Mouse (Mus musculus) kidney, postnatal 0 days (tissue): Measurements from ENCODE around the gene Eif4a2. TPM values are rescaled to one million over a fixed set of nuclear protein-coding genes. Genes with fewer than 3 reads are reported as not detected.

Experiments used
- ATAC-seq: fragments of 200-750 bp; cut with Nextera tagmentation; replicated peaks from 2 replicates; pipeline ENCODE4 v1.8.0; 2017; ENCODE audit warnings: low read depth, moderate number of reproducible peaks, moderate TSS enrichment, moderate library complexity; ENCODE audit not compliant: low FRiP score
- DNase-seq: peaks from one replicate; pipeline ENCODE4 v3.0.0-alpha.2; 2016; ENCODE audit warnings: low spot score
- H3K27ac ChIP-seq: fragments of 300-500 bp; sonication (generic); 2 replicates; pipeline ENCODE4 v1.5.1; 2014; ENCODE audit warnings: mild to moderate bottlenecking
- H3K27me3 ChIP-seq: fragments of 300-500 bp; sonication (generic); 2 replicates; pipeline ENCODE4 v1.6.1; 2014; ENCODE audit warnings: low read length, mixed read lengths; ENCODE audit not compliant: insufficient read depth
- H3K36me3 ChIP-seq: fragments of 300-500 bp; sonication (generic); 2 replicates; pipeline ENCODE4 v1.6.1; 2014; ENCODE audit warnings: low read length, mixed read lengths; ENCODE audit not compliant: insufficient read depth
- H3K4me1 ChIP-seq: fragments of 300-500 bp; sonication (generic); replicated peaks from 2 replicates; pipeline ENCODE4 v1.6.1; 2014; ENCODE audit warnings: antibody characterized with exemption, low read length, mixed read lengths; ENCODE audit not compliant: insufficient read depth
- H3K4me2 ChIP-seq: fragments of 300-500 bp; sonication (generic); 2 replicates; pipeline ENCODE4 v1.6.1; 2014; ENCODE audit warnings: mild to moderate bottlenecking, low read length, moderate library complexity, mixed read lengths
- H3K4me3 ChIP-seq: fragments of 300-500 bp; sonication (generic); replicated peaks from 2 replicates; pipeline ENCODE4 v1.5.1; 2014; ENCODE audit warnings: low read depth, low read length
- H3K9ac ChIP-seq: fragments of 300-500 bp; sonication (generic); 2 replicates; pipeline ENCODE4 v1.6.1; 2014; ENCODE audit warnings: low read depth, low read length
- H3K9me3 ChIP-seq: fragments of 300-500 bp; sonication (generic); replicated peaks from 2 replicates; pipeline ENCODE4 v1.6.1; 2016; ENCODE audit warnings: low read length, inconsistent platforms, mixed read lengths
- CTCF ChIP-seq: IDR thresholded peaks from 2 replicates; pipeline ENCODE4 v1.5.1; 2016; ENCODE audit warnings: antibody characterized with exemption, low read depth, mild to moderate bottlenecking, moderate library complexity
- WGBS: fragments of 180-500 bp; shearing (Covaris S2); extraction: QIAGEN DNeasy Blood & Tissue Kit; methylation state at CpG from one replicate; pipeline ENCODE4 v1.1.7; 2014; 5-methylcytosine and 5-hydroxymethylcytosine counted together
- polyA plus RNA-seq: library from polyadenylated mRNA; unstranded; fragments of >200 nt; fragmentation: Nextera tagmentation; extraction: Ambion mirVana; gene quantifications from 2 replicates; pipeline ENCODE4 v1.2.1, GENCODE M21; 2015

The Eif4a2 gene
- polyA plus RNA-seq, 1 experiment from 2014 or later: 193 TPM

GRCm38 (mm10) chr16:23124398-23124797, 17.2 kb downstream of the Eif4a2 start:
- WGBS: 88% methylated on average over 4 of the region's 4 CpGs
- peaks cover 9% of the 10 kb centered on the region; the same call in 1 of the 2 replicates for H3K36me3 ChIP-seq
- TF ChIP-seq CTCF: no peak
- H3K27me3 ChIP-seq: no peaks in the 10 kb centered on the region
- no peaks in the 10 kb centered on the region for H3K9me3 ChIP-seq
- no peak overlapping the region for H3K4me3 ChIP-seq
- H3K27ac ChIP-seq: no peak overlapping the region
- peaks cover 5% of the 10 kb centered on the region; the same call in 1 of the 2 replicates for H3K4me1 ChIP-seq
- H3K4me2 ChIP-seq: no peak overlapping the region
- no peak overlapping the region for H3K9ac ChIP-seq
- ATAC-seq: no peak
- no peak for DNase-seq

- 1% methylated on average over 4 of the region's 4 CpGs for WGBS
- Histone ChIP-seq H3K4me3 (peak overlapping the region; percentile 83), H3K36me3 (no peaks in the 10 kb centered on the region), H3K4me1 (peaks cover 5% of the 10 kb centered on the region; the same call in 1 of the 2 replicates), H3K9ac (peak overlapping the region; percentile 91), H3K27me3 (no peaks in the 10 kb centered on the region), H3K4me2 (peak overlapping the region; percentile 90), H3K27ac (peak overlapping the region; percentile 98; the same call in 1 of the 2 replicates), H3K9me3 (no peaks in the 10 kb centered on the region)
- TF ChIP-seq CTCF: no peak
- no peak for ATAC-seq
- DNase-seq: no peak
Observed at GRCm38 (mm10) chr16:23127311-23127672, 20.0 kb downstream of the Eif4a2 start.

GRCm38 (mm10) chr16:23127673-23128375, 20.6 kb downstream of the Eif4a2 start, which contains the start of gene Rfc4:
Rfc4 (minus strand) TSS chr16:23127737.
- Histone ChIP-seq H3K4me1 (peaks cover 5% of the 10 kb centered on the region; the same call in 1 of the 2 replicates), H3K9me3 (no peaks in the 10 kb centered on the region), H3K27me3 (no peaks in the 10 kb centered on the region), H3K9ac (peak within 1 kb of the TSS; percentile 91), H3K36me3 (no peaks in the 10 kb centered on the region), H3K4me2 (peak within 1 kb of the TSS; percentile 90), H3K4me3 (peak within 1 kb of the TSS; percentile 83), H3K27ac (peak within 1 kb of the TSS; percentile 98)
- 0% methylated on average over 51 of the region's 51 CpGs for WGBS
- TF ChIP-seq CTCF: peak; percentile 59
- DNase-seq (peak; percentile 94), ATAC-seq (peak; percentile 94)

- DNase-seq: no peak
- Histone ChIP-seq H3K4me1 (peaks cover 5% of the 10 kb centered on the region; the same call in 1 of the 2 replicates), H3K36me3 (no peaks in the 10 kb centered on the region), H3K4me3 (no peak overlapping the region), H3K27me3 (no peaks in the 10 kb centered on the region), H3K9me3 (no peaks in the 10 kb centered on the region), H3K27ac (no peak overlapping the region), H3K9ac (no peak overlapping the region), H3K4me2 (no peak overlapping the region)
- TF ChIP-seq CTCF: no peak
- no peak for ATAC-seq
- WGBS: 80% methylated on average over 3 of the region's 3 CpGs
Observed at GRCm38 (mm10) chr16:23130303-23130702, 23.1 kb downstream of the Eif4a2 start.

- no peak overlapping the region for H3K9ac ChIP-seq
- 89% methylated on average over 1 of the region's 1 CpGs for WGBS
- TF ChIP-seq CTCF: no peak
- H3K36me3 ChIP-seq: no peaks in the 10 kb centered on the region
- DNase-seq: no peak
- no peak for ATAC-seq
- no peak overlapping the region for H3K27ac ChIP-seq
- H3K4me2 ChIP-seq: no peak overlapping the region
- H3K9me3 ChIP-seq: no peaks in the 10 kb centered on the region
- H3K4me3 ChIP-seq: no peak overlapping the region
- no peaks in the 10 kb centered on the region for H3K27me3 ChIP-seq
- H3K4me1 ChIP-seq: peaks cover 5% of the 10 kb centered on the region; the same call in 1 of the 2 replicates
Observed at GRCm38 (mm10) chr16:23132336-23132735, 25.1 kb downstream of the Eif4a2 start.

GRCm38 (mm10) chr16:23135421-23136149, 28.3 kb downstream of the Eif4a2 start:
- WGBS: 17% methylated on average over 11 of the region's 11 CpGs
- peak; percentile 92 for TF ChIP-seq CTCF
- Histone ChIP-seq H3K9ac (no peak overlapping the region), H3K27me3 (no peaks in the 10 kb centered on the region), H3K9me3 (no peaks in the 10 kb centered on the region), H3K4me1 (no peaks in the 10 kb centered on the region), H3K27ac (no peak overlapping the region), H3K4me3 (no peak overlapping the region), H3K4me2 (peak overlapping the region; percentile 37; the same call in 1 of the 2 replicates), H3K36me3 (no peaks in the 10 kb centered on the region)
- DNase-seq (peak; percentile 84), ATAC-seq (no peak)
